Mouse (Mus musculus): ENCODE measurements around the gene Ubac2. TPM values are rescaled to one million over a fixed set of nuclear protein-coding genes. Genes with fewer than 3 reads are reported as not detected.

Gene Ubac2
- total and polyA plus RNA-seq, 3 experiments, result 25.0 to 50.8 (median 37.2) TPM

DNA sequence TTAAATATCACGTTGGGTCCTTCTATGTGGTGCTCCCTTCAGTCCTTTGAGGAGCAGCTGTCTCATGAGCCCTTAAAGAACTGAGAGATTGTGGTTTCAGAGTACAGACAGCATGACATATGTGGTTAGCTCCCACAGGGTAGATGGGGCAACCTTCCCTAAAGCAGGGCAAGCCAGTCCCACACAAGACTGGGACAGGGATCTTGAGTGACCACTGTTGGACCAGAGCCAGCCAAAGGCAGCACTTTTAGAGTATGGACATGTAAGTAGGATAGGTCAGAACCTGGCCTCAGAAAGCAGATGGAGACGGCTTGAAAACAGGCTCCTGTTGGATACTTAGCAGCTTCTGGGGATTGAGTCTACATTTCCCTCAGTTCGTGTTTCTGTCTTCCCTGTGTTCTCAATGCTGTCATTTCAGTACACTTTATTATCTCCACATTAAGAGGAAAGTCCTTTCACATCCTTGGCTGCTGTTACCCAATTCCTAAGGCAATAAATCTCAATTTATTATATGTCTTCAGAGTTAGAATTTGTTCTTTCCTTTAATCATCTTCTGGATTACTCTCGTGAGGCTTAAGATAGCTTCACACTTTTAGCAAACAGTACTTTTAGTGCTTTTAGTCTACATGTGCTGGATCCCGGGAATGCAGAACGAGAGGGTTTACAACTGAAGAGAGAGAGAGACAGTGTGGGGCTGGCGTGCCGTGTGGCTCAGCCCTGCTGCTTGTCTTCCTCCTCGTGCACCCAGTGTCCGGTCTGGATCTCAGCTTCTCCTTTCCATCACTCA, 80.5 kb downstream of the Ubac2 start:
- no peak for TF ChIP-seq TAL1 (conservative IDR thresholded peaks at IDR 0.05; ENCODE audit: low read depth, low read length)
- TF ChIP-seq GATA2 (IDR thresholded peaks at IDR 0.05; ENCODE audit: borderline replicate concordance, low read depth, low read length), result no peak
- TF ChIP-seq CTCF (IDR thresholded peaks at IDR 0.05; ENCODE audit: low read depth, low read length), result no peak
- no peak for TF ChIP-seq POLR2AphosphoS5 (IDR thresholded peaks at IDR 0.05; ENCODE audit: insufficient replicate concordance, low read depth, low read length)
- no peak for TF ChIP-seq GATA1 (IDR thresholded peaks at IDR 0.05; ENCODE audit: borderline replicate concordance, low read length)
- H3K4me1 ChIP-seq (ENCODE audit: insufficient read depth, low read depth, low read length), result peaks cover 44% of the 10 kb centered on the region

GRCm38 (mm10) chr14:121959538-121959980, 81.1 kb downstream of the Ubac2 start:
- DNase-seq (ENCODE audit: low spot score) (no peak), ATAC-seq (ENCODE audit: extremely low read depth, insufficient number of reproducible peaks, low FRiP score, poor library complexity, severe bottlenecking) (no peak)
- Histone ChIP-seq H3K36me3 (replicated peaks) (peaks cover 40% of the 10 kb centered on the region), H3K4me3 (ENCODE audit: low read depth, low read length) (no peak overlapping the region), H3K4me1 (ENCODE audit: insufficient read depth, low read depth, low read length) (peaks cover 44% of the 10 kb centered on the region), H3K27me3 (ENCODE audit: insufficient read depth, low read length) (no peaks in the 10 kb centered on the region), H3K9me3 (replicated peaks) (no peaks in the 10 kb centered on the region)
- TF ChIP-seq GATA2 (IDR thresholded peaks at IDR 0.05; ENCODE audit: borderline replicate concordance, low read depth, low read length) (no peak), POLR2AphosphoS5 (IDR thresholded peaks at IDR 0.05; ENCODE audit: insufficient replicate concordance, low read depth, low read length) (no peak), GATA1 (IDR thresholded peaks at IDR 0.05; ENCODE audit: borderline replicate concordance, low read length) (no peak), TAL1 (conservative IDR thresholded peaks at IDR 0.05; ENCODE audit: low read depth, low read length) (no peak), CTCF (IDR thresholded peaks at IDR 0.05; ENCODE audit: low read depth, low read length) (no peak)

More for the DNA sequence above, 80.5 kb downstream of the Ubac2 start:
- no peaks in the 10 kb centered on the region for H3K27me3 ChIP-seq (ENCODE audit: insufficient read depth, low read length)
- H3K9me3 ChIP-seq (replicated peaks), result no peaks in the 10 kb centered on the region
- no peak for DNase-seq (ENCODE audit: low spot score)
- peaks cover 45% of the 10 kb centered on the region for H3K36me3 ChIP-seq (replicated peaks)
- no peak for ATAC-seq (ENCODE audit: extremely low read depth, insufficient number of reproducible peaks, low FRiP score, poor library complexity, severe bottlenecking)
- H3K4me3 ChIP-seq (ENCODE audit: low read depth, low read length), result no peak overlapping the region

DNA sequence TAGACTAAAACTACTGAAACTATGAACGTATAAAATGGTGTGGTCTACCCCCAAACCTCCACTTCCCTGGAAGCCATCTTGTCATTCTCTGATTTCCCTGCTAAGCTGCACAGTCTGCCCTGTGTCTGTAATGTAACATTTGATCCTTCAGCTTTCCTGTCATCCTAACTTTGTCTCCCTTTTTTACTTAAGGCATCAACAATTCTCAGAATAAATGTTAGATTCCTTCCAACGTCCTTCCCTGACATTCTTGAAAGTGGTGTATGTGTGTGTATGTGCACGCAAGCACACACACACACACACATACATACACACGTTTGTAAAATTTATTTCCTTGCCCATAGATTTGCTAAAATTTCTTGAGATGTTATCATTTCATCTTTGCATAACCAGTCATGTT, 81.6 kb downstream of the Ubac2 start:
- Histone ChIP-seq H3K4me3 (ENCODE audit: low read depth, low read length) (no peak overlapping the region), H3K9me3 (replicated peaks) (no peaks in the 10 kb centered on the region), H3K4me1 (ENCODE audit: insufficient read depth, low read depth, low read length) (peaks cover 44% of the 10 kb centered on the region), H3K27me3 (ENCODE audit: insufficient read depth, low read length) (no peaks in the 10 kb centered on the region), H3K36me3 (replicated peaks) (peaks cover 36% of the 10 kb centered on the region)
- DNase-seq (ENCODE audit: low spot score) (no peak), ATAC-seq (ENCODE audit: extremely low read depth, insufficient number of reproducible peaks, low FRiP score, poor library complexity, severe bottlenecking) (no peak)
- TF ChIP-seq TAL1 (conservative IDR thresholded peaks at IDR 0.05; ENCODE audit: low read depth, low read length) (no peak), CTCF (IDR thresholded peaks at IDR 0.05; ENCODE audit: low read depth, low read length) (no peak), POLR2AphosphoS5 (IDR thresholded peaks at IDR 0.05; ENCODE audit: insufficient replicate concordance, low read depth, low read length) (no peak), GATA2 (IDR thresholded peaks at IDR 0.05; ENCODE audit: borderline replicate concordance, low read depth, low read length) (no peak), GATA1 (IDR thresholded peaks at IDR 0.05; ENCODE audit: borderline replicate concordance, low read length) (no peak)

- Histone ChIP-seq H3K4me3 (ENCODE audit: low read depth, low read length) (no peak overlapping the region), H3K4me1 (ENCODE audit: insufficient read depth, low read depth, low read length) (peaks cover 45% of the 10 kb centered on the region), H3K27me3 (ENCODE audit: insufficient read depth, low read length) (no peaks in the 10 kb centered on the region), H3K36me3 (replicated peaks) (peaks cover 38% of the 10 kb centered on the region), H3K9me3 (replicated peaks) (no peaks in the 10 kb centered on the region)
- DNase-seq (ENCODE audit: low spot score), result no peak
- TF ChIP-seq GATA1 (IDR thresholded peaks at IDR 0.05; ENCODE audit: borderline replicate concordance, low read length), result no peak
- no peak for TF ChIP-seq POLR2AphosphoS5 (IDR thresholded peaks at IDR 0.05; ENCODE audit: insufficient replicate concordance, low read depth, low read length)
- TF ChIP-seq GATA2 (IDR thresholded peaks at IDR 0.05; ENCODE audit: borderline replicate concordance, low read depth, low read length), result no peak
- no peak for TF ChIP-seq CTCF (IDR thresholded peaks at IDR 0.05; ENCODE audit: low read depth, low read length)
- TF ChIP-seq TAL1 (conservative IDR thresholded peaks at IDR 0.05; ENCODE audit: low read depth, low read length), result no peak
- no peak for ATAC-seq (ENCODE audit: extremely low read depth, insufficient number of reproducible peaks, low FRiP score, poor library complexity, severe bottlenecking)
These were observed 82.1 kb downstream of the Ubac2 start for GRCm38 (mm10) chr14:121960531-121960930.

DNA sequence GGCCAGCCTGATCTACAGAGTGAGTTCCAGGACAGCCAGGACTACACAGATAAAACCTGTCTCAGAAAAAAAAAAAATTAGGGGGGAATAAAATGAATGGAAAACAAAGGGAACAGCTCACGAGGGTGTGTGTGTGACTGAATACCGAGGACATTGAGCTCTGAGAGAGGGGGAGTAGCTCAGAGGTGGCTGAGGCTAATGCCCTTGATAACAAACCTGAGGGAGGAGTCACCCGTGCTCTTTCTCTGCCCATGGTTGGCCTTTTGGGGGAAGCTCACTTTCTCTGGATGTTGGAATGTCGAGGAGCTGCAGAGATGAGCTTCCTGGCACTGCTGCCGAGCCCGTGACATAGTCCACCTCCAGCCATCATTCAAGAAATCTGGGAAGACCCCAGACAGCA, 82.6 kb downstream of the Ubac2 start:
- ATAC-seq (ENCODE audit: extremely low read depth, insufficient number of reproducible peaks, low FRiP score, poor library complexity, severe bottlenecking), result no peak
- H3K36me3 ChIP-seq (replicated peaks), result peaks cover 41% of the 10 kb centered on the region
- TF ChIP-seq POLR2AphosphoS5 (IDR thresholded peaks at IDR 0.05; ENCODE audit: insufficient replicate concordance, low read depth, low read length), result no peak
- no peak for TF ChIP-seq GATA1 (IDR thresholded peaks at IDR 0.05; ENCODE audit: borderline replicate concordance, low read length)
- TF ChIP-seq GATA2 (IDR thresholded peaks at IDR 0.05; ENCODE audit: borderline replicate concordance, low read depth, low read length), result no peak
- H3K4me1 ChIP-seq (ENCODE audit: insufficient read depth, low read depth, low read length), result peaks cover 45% of the 10 kb centered on the region
- H3K9me3 ChIP-seq (replicated peaks), result no peaks in the 10 kb centered on the region
- no peak for DNase-seq (ENCODE audit: low spot score)
- no peaks in the 10 kb centered on the region for H3K27me3 ChIP-seq (ENCODE audit: insufficient read depth, low read length)
- H3K4me3 ChIP-seq (ENCODE audit: low read depth, low read length), result no peak overlapping the region

GRCm38 (mm10) chr14:121961496-121962127, 83.2 kb downstream of the Ubac2 start:
- no peak overlapping the region for H3K4me3 ChIP-seq (ENCODE audit: low read depth, low read length)
- ATAC-seq (ENCODE audit: extremely low read depth, insufficient number of reproducible peaks, low FRiP score, poor library complexity, severe bottlenecking) (no peak), DNase-seq (ENCODE audit: low spot score) (no peak)
- H3K9me3 ChIP-seq (replicated peaks), result no peaks in the 10 kb centered on the region
- H3K27me3 ChIP-seq (ENCODE audit: insufficient read depth, low read length), result no peaks in the 10 kb centered on the region
- peaks cover 40% of the 10 kb centered on the region for H3K4me1 ChIP-seq (ENCODE audit: insufficient read depth, low read depth, low read length)
- TF ChIP-seq TAL1 (conservative IDR thresholded peaks at IDR 0.05; ENCODE audit: low read depth, low read length) (no peak), CTCF (IDR thresholded peaks at IDR 0.05; ENCODE audit: low read depth, low read length) (no peak), GATA1 (IDR thresholded peaks at IDR 0.05; ENCODE audit: borderline replicate concordance, low read length) (no peak), POLR2AphosphoS5 (IDR thresholded peaks at IDR 0.05; ENCODE audit: insufficient replicate concordance, low read depth, low read length) (no peak), GATA2 (IDR thresholded peaks at IDR 0.05; ENCODE audit: borderline replicate concordance, low read depth, low read length) (no peak)
- peaks cover 44% of the 10 kb centered on the region for H3K36me3 ChIP-seq (replicated peaks)
